Mouse (Mus musculus): ENCODE data around the gene Alkbh1.
A peak's percentile ranks its signal among the peaks of the same experiment; 100 is the strongest.
"Not testable (repeated sequence)": the region's sequence is repeated elsewhere in the genome, so short reads cannot be mapped to it uniquely, and the experiment has no call there.

The Alkbh1 gene

DNA sequence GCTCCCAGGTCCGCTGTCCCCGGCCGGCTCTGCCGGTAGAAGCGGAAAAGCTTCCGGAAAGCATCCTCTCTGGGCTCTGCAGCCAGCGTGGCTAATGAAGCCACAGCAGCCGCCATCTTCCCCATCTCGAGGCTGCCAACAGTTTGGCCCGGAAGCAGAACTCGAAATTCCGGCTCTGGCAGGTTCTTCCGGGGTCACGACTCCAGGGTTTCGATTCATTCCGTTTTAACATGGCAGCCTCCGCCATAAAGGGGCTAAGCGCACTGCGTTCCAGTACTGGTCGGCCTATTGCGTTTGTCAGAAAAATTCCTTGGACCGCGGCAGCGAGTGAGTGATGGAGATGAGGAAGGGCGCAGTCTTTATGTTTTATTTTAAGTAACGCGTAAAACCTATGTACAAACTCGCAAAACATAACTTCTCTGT is at the start of gene Alkbh1, which contains the start of gene Slirp:
Gene Alkbh1 (minus strand): TSS at position 318 of the 423 bp plus-strand sequence.
Gene Slirp (plus strand): TSS at position 197 of the 423 bp plus-strand sequence.
- DNase-seq (ENCODE audit: low spot score), result peak; percentile 90

DNA sequence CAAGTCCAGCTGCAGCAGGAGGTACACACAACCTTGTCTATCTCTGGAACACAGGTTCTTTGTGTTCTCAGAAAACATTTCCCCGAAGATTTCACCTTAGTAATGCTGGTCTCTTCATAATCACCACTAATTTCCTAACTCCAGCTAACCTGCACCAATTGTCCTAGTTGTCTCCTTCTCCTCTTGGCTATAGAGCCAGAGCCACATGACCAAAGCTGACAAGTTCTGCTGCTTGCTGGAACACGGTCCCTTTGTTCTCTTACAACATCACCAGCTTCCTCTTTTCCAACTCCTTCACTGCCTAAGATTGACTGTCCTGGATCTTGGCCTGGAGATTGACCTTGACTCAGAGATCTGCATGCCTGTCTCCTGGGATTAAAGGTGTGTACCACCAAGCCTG is 44.9 kb upstream of the Alkbh1 start:
- DNase-seq (ENCODE audit: low spot score), result not testable (repeated sequence)

DNA sequence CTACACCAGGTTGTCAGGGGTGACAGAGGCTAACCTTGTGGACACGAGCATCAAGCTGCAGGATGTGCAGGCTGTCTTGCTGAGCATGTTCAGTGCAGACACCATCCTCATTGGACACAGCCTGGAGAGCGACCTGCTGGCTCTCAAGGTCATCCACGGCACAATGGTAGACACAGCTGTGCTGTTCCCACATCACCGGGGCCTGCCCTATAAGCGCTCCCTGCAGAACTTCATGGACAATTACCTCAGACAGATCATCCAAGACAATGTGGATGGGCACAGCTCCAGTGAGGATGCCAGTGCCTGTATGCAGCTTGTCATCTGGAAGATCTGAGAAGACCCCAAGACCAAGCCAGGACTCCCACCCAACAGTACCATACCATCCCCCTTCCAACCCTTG is 38.7 kb upstream of the Alkbh1 start:
- not testable (repeated sequence) for DNase-seq (ENCODE audit: low spot score)

DNA sequence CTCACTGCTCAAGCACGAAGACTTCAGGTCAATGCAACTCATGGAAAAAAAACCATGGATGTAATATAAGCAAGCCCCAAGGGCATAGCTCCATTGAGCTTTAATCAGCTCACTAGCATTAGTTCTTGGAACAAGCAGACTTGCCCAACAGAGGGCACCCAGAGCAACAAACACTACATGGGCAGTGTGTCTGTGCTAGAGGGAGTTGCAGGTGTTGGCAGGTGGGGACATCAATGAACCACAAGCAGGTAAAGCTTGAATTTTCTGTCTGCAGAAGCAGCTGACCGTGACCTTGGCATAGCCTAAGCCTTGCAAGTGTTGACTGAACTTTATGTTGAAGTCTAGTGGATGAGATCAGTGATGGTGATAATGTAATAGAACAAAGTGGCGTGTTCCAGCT is 30.9 kb upstream of the Alkbh1 start:
- DNase-seq (ENCODE audit: low spot score), result no peak

DNA sequence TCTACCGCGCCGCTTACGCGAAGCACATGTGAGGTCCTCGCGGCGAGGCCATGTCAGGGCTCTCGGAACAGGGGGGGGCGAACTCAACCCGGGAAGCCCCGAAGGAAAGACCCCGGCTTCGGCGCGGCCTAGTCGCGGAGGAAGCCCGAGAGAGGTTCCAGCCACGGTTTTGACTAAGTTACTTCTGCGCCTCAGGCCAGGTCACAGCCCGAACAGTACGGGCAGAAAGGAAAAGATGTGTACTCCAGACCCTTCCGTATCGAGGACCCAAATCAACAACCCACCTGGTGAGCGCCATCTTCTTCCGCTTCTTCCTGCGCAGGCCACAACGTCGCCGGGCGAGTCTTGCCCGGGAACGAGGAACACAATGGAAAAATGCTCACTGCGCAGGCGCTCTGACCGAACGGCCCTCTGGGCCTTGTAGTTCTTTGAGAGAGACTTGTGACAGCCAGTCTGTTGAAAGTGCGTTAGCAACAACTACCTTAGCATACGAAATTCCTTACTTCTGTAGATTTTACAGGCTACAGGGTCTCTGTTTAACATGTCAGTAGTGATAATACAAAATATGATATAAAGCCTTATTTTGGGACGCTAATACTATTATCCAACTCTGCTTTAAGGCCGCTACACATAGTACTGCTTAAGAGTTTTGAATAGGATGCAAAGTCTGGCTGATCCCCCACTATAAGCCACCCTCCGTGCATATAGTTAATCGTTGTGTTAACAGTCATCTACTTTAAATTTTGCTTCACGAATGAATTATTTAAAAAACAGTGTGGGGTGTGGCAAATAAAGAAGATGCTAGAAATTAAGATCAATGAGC is 28.4 kb upstream of the Alkbh1 start, which contains the start of gene Snw1:
Gene Snw1 (minus strand): TSS at position 311 of the 823 bp plus-strand sequence.
- DNase-seq (ENCODE audit: low spot score), result peak; percentile 94

DNA sequence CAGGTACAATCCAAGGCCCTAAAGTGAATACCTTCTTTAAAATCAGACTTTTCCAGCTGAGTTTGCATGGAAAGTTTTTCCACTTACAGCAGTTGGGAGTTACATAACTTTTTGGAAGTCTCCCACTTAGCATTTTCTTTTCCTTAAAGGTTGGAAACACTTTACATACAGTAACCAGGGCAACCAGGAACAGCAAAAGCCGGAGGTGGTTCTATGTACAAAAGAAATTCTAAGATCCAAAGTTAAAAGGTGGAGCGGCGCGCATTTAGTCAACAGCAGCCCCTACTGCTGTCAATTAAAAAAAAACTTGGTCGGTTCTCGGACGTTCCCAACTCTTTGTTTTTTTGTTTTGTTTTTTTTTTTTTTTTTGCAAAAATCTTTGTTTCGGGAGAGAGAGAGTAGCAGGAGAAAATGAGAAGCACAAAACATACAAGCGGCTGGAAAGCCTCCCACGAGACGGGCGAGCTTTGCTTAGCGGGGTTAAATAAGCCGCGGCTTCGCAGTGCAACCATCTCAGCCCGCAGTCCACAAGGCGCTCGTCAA is 27.7 kb upstream of the Alkbh1 start:
- DNase-seq (ENCODE audit: low spot score), result no peak

DNA sequence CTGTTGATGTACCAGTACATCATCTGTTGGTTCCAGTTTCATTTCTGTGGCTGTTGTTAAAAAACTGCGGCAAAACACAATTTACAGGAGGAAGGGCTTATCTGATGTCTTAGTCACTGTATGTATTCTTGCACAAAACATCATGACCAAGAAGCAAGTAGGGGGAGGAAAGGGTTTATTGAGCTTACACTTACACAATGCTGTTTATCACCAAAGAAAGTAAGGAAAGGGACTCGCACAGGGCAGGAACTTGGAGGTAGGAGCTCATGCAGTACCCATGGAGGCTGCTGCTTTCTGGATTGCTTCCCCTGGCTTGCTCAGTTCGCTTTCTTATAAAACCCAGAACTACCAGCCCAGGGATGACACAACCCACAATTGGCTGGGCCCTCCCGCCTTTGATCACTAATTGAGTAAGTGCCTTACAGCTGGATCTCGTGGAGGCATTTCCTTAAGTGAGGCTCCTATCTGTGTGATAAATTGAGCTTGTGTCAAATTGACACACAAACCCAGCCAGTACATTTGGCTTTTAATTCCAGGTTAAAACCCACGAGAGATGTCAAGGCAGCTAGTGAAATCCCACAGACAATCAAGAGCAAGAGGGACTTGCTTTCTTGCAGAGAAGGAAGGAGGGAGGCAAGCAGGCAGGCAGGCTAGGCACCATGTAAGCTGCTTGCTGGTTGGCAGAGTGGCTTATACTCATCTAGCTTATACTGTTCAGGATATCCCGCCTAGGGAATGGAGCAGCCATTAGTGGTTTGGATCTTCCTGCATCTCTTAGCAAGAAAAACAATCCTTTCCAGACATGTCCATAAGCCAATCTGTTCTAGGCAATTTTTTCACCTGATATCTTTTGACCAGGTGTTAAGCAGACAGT is 26.7 kb upstream of the Alkbh1 start:
- DNase-seq (ENCODE audit: low spot score), result no peak

DNA sequence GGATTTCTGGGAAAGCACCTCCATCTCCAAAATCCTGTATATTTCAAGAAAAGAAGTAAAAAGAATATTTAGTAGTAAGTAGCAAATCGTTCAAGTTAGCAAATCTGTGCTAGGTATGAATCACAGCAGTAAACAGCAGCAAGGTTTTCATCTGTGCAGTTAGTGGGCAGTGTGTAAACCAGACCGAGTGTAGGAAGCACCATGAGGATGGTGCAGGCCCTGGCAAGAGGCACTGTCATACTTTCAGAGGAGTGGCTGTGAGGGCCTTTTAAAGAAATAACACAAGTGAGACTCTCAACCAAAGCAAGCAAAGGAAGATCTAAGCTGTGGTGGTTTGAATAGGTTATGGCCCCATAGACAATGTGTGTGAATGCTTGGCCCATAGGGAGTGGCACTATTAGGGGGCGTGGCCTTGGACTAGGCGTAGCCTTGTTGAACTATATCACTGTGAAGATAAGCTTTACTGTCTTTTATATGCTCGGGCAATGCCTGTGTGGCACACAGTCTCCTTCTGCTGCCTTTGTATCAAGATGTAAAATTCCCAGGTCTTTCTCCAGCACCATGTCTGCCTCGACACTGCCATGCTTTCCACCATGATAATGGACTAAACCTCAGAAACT is 21.0 kb upstream of the Alkbh1 start:
- no peak for DNase-seq (ENCODE audit: low spot score)

DNA sequence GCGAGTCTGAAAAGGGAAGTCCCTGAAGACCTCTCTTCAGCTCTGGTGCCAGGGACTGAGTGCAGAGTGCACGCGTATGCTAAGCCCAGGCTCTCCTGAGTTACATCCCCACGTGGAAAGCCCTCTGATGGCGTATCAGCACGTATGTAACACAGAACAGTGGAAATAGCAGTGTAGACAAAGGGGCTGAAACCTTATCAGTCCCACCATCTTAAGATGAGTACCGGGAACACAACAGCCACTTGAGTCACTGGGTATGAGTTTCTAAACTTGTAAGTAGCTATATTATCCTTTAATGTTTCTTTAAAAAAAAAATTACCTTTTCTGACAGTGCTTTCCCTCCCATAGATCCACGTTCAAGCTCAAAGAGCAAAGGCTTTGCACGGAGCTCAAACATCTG is 5.6 kb upstream of the Alkbh1 start:
- DNase-seq (ENCODE audit: low spot score), result no peak

DNA sequence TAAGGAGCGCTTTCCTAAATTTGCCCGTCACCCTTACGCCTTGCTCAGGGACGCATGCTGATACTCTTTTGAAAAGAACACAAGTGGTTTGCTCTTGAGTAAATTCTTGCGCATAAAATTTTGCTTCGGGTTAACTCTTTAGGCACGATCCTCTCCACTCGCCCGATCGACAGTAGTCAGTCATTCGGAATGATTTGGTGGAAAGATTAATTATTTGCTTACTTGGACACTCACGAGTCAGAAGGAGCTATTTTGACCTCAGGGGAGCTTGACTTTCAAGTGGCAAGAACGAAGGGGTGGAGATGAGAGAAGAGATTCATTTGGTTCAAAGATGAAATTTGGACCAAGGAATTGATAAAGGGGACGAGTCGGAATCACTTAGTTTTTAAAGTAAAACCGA is 394 bp upstream of the Alkbh1 start:
- DNase-seq (ENCODE audit: low spot score), result no peak

DNA sequence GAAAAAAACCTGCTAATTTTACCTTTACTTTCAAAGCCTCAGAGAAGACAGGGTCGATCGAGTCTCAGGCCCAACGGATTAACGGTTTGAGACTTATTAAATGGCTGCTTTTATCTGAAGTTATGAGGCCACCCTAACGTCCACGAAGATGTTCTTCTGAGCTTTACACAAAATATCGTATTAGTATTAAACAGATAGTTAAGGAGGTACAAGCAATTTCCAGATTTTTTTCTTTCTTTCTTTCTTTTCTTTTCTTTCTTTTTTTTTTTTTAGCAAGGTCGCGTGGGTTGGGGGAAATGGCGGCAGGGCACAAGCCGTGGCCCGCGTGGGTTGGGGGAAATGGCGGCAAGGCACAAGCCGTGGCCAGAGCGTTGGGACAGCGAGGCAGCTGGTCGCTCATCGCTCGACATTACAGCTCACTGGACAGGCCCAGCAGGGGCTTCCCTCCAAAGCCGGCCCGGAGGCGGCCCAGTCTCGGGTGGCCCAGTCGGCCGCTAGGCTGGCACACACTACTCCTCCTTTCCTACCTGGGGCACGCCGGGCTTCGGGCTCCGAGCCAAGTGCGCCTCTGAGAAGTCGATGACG is 610 bp downstream of the Alkbh1 start:
- no peak for DNase-seq (ENCODE audit: low spot score)

DNA sequence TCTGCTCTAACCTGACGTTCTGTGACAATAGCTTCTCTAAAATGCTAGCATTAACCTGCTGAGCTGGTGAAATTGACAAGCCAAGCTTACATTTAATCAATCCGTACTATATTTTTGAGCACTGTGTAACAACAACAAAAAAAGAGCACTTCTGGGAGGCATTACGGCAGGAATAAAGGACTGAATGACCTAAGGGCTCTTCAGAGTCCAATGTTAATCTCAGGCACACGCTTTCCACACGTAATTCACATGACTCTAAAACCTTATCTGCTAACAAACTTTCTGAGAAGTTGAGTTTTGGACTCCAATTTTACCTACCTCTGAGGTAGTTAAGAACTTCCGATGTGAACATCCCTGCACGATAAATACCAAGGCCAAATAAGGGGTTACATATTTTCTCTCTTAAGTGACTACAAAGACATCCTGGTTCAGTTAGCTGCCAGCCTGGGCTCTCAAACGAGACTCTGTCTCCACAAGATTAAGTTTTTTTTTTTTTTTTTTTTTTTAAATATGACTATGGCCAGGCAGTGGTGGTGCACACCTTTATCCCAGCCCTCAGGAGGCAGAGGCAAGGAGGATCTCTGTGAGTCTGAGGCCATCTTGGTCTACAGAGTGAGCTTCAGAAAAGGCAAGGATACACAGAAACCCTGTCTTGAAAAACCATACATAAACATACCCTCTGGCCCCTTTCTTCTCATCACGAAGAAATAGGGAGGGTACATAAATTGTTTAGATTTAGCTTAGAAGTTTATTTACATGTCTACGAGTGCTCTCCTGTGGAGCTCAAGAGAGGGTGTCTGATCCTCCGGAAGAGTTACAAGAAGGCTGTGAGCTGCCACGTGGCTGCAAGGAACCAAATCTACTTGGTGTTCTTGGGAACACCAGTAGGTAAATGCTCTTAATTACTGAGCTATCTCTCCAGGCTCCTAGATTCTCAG is 1.4 kb downstream of the Alkbh1 start:
- no peak for DNase-seq (ENCODE audit: low spot score)

DNA sequence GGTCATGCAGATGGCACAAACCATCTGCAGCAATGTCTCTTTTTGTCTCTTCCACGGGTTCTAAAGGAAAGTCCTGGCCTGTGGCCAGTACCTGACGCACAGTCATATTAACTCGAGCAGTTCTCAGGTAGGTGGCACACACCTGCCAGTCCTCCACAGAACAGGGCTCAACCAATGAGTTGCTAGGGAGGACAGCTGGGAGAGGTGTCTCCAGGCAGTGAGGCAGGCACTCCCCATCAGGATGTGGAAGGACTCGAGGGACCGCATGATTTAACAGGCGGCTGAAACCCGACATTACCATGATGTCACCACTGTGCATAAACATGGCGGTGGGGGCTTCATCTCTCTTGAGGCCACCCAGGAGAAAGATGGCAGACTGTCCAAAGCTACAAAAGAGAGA is 14.9 kb downstream of the Alkbh1 start:
- no peak for DNase-seq (ENCODE audit: low spot score)

DNA sequence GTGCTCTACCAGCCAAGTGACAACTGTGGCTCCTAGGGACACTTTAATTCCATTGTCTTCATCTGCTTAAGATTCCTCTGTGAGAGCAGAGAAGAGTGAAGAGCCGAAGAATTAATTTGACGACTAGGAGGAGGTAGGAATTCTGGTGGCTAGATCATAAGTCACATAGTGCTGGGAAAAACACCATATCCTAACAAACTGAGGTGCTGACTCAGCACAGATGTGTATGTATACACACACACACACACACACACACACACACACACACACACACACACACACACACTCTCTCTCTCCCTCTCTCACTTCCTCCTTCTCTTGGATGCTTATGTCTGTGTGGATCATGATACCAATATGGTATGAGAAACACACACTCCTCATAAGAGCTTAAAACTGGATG is 15.5 kb downstream of the Alkbh1 start:
- no peak for DNase-seq (ENCODE audit: low spot score)

DNA sequence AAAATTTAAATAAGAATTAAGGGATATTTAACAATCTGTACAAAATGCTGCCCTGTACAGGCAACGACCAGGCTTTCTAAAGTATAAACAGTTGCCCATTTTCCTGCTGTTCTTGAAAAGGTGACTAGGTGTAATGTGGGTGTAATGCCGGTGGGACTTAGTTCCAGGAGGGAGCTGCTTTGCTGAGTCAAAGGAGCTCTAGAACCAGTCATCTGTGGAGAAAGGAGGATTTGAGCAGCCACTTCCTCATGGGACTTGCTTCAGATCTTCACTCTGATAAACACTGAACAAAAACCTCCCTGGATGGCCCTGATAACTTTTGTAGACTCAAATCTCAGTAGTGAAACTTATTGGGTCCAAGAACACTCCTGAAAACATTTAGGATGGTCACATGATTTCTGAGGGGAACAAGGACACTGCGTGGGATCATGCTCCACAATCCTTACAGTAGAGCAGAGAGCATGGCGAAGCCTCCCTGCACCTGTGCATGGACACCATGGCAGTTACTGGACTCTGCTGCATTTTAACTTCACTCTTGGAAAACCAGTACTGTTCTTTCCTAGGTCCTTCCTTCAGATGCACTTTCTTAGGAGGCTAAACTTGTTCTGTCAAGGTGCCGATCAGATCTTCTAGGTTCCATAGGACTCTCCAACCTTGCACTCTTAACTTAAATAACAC is 17.3 kb downstream of the Alkbh1 start:
- no peak for DNase-seq (ENCODE audit: low spot score)

DNA sequence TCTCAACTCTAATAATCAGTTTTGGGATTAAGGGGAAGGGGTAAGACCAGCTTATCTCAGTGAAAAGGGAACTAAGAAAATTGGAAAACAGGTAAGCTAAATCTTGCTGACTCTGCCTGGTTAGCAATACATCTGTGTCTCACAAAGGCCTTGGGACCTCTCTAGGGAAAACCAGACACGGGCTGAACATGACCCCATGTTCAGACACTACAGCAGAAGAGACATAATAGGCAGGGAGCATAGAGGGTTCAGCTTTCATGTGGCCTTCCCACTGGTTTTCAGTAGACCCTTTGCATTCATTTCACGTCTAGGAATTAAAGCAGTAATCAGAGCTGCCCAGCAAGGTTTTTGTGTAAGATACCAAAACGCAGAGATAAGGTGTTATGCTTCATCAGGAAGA is 19.3 kb downstream of the Alkbh1 start:
- no peak for DNase-seq (ENCODE audit: low spot score)

DNA sequence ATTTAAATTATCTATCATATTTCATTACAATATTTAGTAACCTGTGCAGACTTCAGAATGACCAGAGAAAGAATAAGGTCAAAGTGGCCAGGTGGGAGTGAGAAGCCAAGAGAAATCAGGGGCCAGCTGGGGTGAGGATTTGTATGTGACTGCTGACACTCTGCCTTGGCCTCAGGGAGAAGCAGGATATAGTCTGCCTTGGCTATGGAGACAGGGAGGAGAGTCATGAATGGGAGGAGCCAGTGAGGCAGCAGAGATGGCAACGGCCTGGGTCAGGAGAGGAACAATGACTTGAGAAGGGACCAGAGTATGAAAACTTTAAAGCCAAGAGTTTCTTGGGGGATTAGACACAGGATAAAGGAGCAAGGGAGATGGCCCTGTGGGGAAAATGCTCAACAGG is 20.1 kb downstream of the Alkbh1 start:
- DNase-seq (ENCODE audit: low spot score), result no peak

DNA sequence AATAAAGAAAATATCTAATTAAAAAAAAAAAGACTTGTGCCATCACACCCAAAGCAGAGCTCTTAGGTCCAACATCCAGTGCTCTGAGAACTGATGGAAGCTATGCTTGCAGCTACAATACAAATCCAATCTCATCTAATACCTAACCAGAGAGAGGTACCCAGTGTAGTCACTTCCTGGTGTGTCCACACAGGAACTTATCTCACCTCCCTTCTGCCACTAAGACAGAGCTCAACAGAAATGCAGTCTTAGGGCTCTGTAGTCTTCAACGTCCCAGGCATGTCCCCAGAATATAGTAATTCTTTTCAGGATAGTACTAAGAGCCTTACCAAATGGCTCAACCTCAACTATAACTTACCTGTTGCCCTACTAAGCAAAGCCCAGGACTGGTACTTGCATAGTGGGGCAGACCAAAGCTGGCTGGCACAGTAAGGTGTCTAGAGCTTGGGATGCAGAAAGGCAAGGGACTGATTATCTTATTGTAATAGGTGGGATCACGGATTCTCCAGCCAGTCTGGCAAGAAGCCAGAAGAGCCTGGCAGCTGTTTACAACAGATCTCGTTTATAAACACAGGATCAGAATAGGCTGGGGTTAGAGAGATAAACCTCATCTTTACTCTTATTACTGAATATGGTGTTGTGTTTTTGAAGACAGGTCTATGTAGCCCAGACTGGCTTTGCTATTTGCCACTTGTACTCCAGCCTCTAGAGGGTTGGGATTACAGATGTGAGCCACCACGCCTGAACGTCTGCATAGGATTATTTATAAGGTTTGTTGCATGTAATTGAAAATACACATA is 21.9 kb downstream of the Alkbh1 start:
- DNase-seq (ENCODE audit: low spot score), result no peak

DNA sequence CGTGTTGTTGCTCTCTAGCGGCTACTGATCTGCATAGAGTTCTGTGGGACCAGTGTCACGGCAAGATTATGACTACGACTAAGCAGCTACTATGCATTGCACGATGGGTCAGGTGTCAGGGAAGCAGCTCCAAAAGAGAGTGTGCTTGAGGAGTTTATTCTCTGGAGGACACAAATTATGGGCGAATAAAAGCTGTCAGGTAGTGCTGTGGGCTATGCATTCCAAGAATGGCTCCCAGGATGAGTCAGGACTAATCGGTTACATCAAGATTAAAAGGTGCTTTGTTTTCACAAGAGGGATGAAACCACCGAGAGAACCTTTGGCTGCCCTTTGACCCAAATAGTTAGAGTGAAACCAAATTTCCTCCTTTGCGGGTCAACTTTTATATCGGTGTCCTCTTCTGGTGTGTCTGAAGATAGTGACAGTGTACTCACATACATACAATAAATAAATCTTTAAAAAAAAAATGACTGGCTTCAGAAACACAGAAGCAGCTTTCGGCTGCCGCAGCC is 23.8 kb downstream of the Alkbh1 start:
- no peak for DNase-seq (ENCODE audit: low spot score)

Measured in T-cell, adult 2 months (primary cell).